Mouse (Mus musculus) layer of hippocampus, adult 6 months (tissue): ENCODE measurements around the gene S100a11. TPM values are rescaled to one million over a fixed set of nuclear protein-coding genes. Genes with fewer than 3 reads are reported as not detected.

Experiments
- long read RNA-seq, 2 experiments: library from polyadenylated mRNA; unstranded; transcript quantifications; one replicate each; pipeline ENCODE4 v2.0.0; 2019 to 2020
- polyA plus RNA-seq: library from polyadenylated mRNA; unstranded; fragments of <200 nt; fragmentation: Nextera tagmentation; gene quantifications from 2 replicates; pipeline ENCODE4 v1.2.3, GENCODE M21; 2021

S100a11 gene
- polyA plus RNA-seq: 27.8 and 28.4 TPM in 2 replicates
- long read RNA-seq, experiment 1, transcript S100a11-201 (3 exons, 511 nt): major isoform, 7 of 7 reads
- long read RNA-seq, experiment 1, partial matches to known transcripts: 0 of 7 reads
- long read RNA-seq, experiment 1, other reads (novel, unspliced or antisense): 0 of 7 reads
- long read RNA-seq, experiment 2: 0 reads

GRCm38 (mm10) chr3:93520330-93521193 is at the start of gene S100a11:
Gene S100a11 (plus strand): TSS chr3:93520488.

GRCm38 (mm10) chr3:93554981-93555877 is 34.9 kb downstream of the S100a11 start, which contains the start of gene S100a10:
Gene S100a10 (plus strand): TSS chr3:93555080.

Other genes starting within 250 kb of the S100a11 start
- gene Flg, start 247.0 kb upstream of the S100a11 start, polyA plus RNA-seq: not detected in 2 replicates
- gene Hrnr, start 200.7 kb upstream of the S100a11 start, polyA plus RNA-seq: not detected in 2 replicates
- gene Rptn, start 126.8 kb upstream of the S100a11 start, polyA plus RNA-seq: not detected in 2 replicates
- gene Tchh, start 78.2 kb upstream of the S100a11 start, polyA plus RNA-seq: 1.0 and 1.2 TPM in 2 replicates
- not detected in 2 replicates for gene Tchhl1, start 51.7 kb upstream of the S100a11 start, polyA plus RNA-seq
- 88.6 and 91.8 TPM in 2 replicates for gene S100a10, start 34.6 kb downstream of the S100a11 start, polyA plus RNA-seq
- gene Tdpoz2, start 132.2 kb downstream of the S100a11 start, polyA plus RNA-seq: not detected in 2 replicates
- not detected in 2 replicates for gene Tdpoz1, start 155.8 kb downstream of the S100a11 start, polyA plus RNA-seq
- gene Gm37596, start 172.6 kb downstream of the S100a11 start, polyA plus RNA-seq: not detected in 2 replicates